Mouse (Mus musculus) myocyte (in vitro differentiated cells): ENCODE data around the gene Plac8.

Experiments
- CEBPB ChIP-seq: IDR thresholded peaks from 2 replicates; pipeline ENCODE4 v1.6.1; 2011; ENCODE audit warnings: mild to moderate bottlenecking, moderate library complexity; ENCODE audit not compliant: poor library complexity, insufficient read depth, severe bottlenecking
- MYOD1 ChIP-seq, 3 experiments: IDR thresholded peaks; one replicate each; pipeline ENCODE4 v1.6.1; 2011; ENCODE audit warnings: control low read depth in 2 of 3, low read depth in 2 of 3, mild to moderate bottlenecking in 2 of 3, moderate library complexity in 1 of 3; ENCODE audit not compliant: insufficient read length in 2 of 3, control insufficient read depth in 1 of 3
- POLR2A ChIP-seq: IDR thresholded peaks from one replicate; pipeline ENCODE4 v1.6.1; 2011; ENCODE audit warnings: low read depth, mild to moderate bottlenecking, control low read depth, moderate library complexity; ENCODE audit not compliant: insufficient read length

GRCm38 (mm10) chr5:100587626-100588025 lies 15.6 kb upstream of the Plac8 start:
- TF ChIP-seq MYOD1 (IDR thresholded peaks at IDR 0.05; ENCODE audit: control insufficient read depth in 1 of 3, insufficient read length in 2 of 3, low read depth in 2 of 3): no peak
- no peak for TF ChIP-seq POLR2A
- peak; percentile 47; the same call in 1 of the 2 replicates for TF ChIP-seq CEBPB
